Mouse (Mus musculus): ENCODE measurements around the gene Prss28. TPM values are rescaled to one million over a fixed set of nuclear protein-coding genes. Genes with fewer than 3 reads are reported as not detected.

Prss28 gene
- polyA plus RNA-seq (2015; fragmentation: Nextera tagmentation; extraction: Ambion mirVana) = not detected in 2 replicates

DNA sequence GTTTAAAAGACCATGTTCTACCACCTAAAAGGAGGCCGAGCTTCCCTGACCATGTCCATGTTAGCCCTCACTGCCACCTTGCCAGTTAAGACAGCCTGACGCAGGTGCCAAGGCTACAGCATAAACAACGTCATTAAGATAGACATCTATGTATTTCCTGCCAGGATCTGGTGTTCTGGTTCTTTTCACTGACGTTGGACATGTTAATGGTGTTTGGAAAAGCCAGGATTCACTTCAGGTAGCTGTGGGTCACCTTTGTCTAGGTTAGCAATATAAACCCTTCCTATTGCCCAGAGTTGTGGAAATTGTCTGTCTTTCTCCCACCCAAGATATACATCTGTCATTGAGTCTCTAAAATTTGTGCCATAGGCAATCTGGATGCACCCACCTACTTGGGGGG lies at the start of gene Prss28:
Gene Prss28, plus strand, starts transcription at position 301 of the 400 bp plus-strand sequence.
- WGBS (ENCODE audit: insufficient replicate concordance) = 49% methylated on average over 4 of the region's 4 CpGs
- no peak for ATAC-seq (ENCODE audit: low read depth)
- Histone ChIP-seq H3K4me1 (replicated peaks) (no peaks in the 10 kb centered on the region), H3K4me2 (no peak within 1 kb of the TSS), H3K9me3 (replicated peaks) (no peaks in the 10 kb centered on the region), H3K27me3 (peaks cover 9% of the 10 kb centered on the region; the same call in 1 of the 2 replicates), H3K9ac (no peak within 1 kb of the TSS), H3K4me3 (replicated peaks) (no peak within 1 kb of the TSS), H3K36me3 (no peaks in the 10 kb centered on the region), H3K27ac (no peak within 1 kb of the TSS)
- no peak for DNase-seq

DNA sequence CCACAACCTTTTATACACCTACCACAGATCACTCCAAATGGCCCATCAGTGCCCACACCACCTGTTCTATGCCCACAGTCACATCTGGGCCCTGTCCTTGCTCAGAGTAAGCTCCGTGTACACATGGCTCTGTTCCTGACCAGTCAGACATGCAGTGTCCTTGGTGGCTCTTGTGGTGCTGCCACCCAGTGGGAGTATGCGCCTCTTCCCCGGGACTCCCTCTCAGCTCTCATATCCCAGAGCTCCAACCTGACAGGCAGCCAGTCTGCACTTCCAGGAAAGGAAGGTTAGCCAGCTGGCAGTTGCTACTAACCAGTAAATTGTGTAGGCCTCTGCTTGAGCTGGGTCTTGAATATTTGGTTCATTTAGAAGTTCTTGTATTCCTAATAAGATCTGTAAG lies 44.0 kb upstream of the Prss28 start:
- DNase-seq (no peak), ATAC-seq (ENCODE audit: low read depth) (no peak)
- Histone ChIP-seq H3K4me2 (no peak overlapping the region), H3K9me3 (replicated peaks) (no peaks in the 10 kb centered on the region), H3K9ac (no peak overlapping the region), H3K27ac (no peak overlapping the region), H3K36me3 (peaks cover 84% of the 10 kb centered on the region), H3K4me3 (replicated peaks) (no peak overlapping the region), H3K27me3 (no peaks in the 10 kb centered on the region), H3K4me1 (replicated peaks) (peaks cover 3% of the 10 kb centered on the region; the same call in 1 of the 2 replicates)
- 69% methylated on average over 3 of the region's 3 CpGs for WGBS (ENCODE audit: insufficient replicate concordance)

DNA sequence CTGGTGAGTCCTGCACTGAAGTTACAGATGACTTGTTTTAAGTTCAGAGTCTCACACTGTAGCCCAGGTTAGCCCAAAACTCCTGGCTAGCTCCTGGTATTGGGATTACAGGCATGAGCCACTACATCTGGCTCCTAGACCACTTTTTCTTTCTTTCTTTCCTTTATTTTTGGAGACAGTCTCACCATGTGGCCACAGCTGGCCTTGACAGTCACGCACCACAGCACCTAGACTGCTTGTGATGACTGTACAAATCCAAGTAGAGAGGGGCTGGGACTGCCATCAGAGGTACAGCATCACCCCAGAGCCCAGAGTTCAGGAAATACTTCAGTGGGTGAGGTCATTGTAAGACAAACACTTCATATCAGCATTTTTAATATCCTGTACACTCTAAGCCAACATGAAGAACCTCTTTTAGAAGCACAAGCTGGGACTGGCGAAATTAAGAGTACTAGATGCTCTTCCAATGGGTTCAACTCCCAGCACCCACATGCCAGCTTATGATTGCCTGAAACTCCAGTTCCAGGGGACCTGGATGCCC lies 37.6 kb upstream of the Prss28 start:
- Histone ChIP-seq H3K9ac (peak overlapping the region; percentile 99; the same call in 1 of the 2 replicates), H3K9me3 (replicated peaks) (no peaks in the 10 kb centered on the region), H3K4me3 (replicated peaks) (peak overlapping the region; percentile 100), H3K27ac (no peak overlapping the region), H3K36me3 (peaks cover 61% of the 10 kb centered on the region), H3K4me1 (replicated peaks) (peaks cover 47% of the 10 kb centered on the region), H3K4me2 (peak overlapping the region; percentile 95), H3K27me3 (no peaks in the 10 kb centered on the region)
- no peak for ATAC-seq (ENCODE audit: low read depth)
- 82% methylated on average over 2 of the region's 2 CpGs for WGBS (ENCODE audit: insufficient replicate concordance)
- DNase-seq = no peak

DNA sequence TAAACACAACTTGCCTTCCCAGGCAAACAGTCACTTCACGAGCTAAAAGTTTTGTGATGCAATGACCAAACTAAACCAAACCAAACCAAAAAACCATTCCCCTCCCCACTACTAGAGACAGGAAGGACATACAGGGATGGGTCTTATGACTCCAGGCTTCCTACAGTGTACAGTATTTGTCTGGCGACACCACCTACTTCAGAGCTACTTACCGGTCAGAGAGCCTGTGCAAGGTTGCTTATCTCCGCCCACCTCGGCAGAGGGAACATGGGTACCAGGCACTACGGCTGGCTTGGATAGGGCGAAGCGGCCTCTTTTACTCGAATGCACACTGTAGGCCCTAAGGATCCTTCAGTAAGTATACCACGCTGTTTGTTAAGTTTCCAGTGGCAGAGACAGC lies 36.1 kb upstream of the Prss28 start:
- H3K4me1 ChIP-seq (replicated peaks) = peaks cover 47% of the 10 kb centered on the region
- ATAC-seq (ENCODE audit: low read depth) (peak; percentile 53), DNase-seq (peak; percentile 56)
- H3K9me3 ChIP-seq (replicated peaks) = no peaks in the 10 kb centered on the region
- H3K36me3 ChIP-seq = peaks cover 46% of the 10 kb centered on the region
- peak overlapping the region; percentile 94 for H3K27ac ChIP-seq
- H3K9ac ChIP-seq = peak overlapping the region; percentile 99
- H3K27me3 ChIP-seq = no peaks in the 10 kb centered on the region
- 2% methylated on average over 10 of the region's 10 CpGs for WGBS (ENCODE audit: insufficient replicate concordance)
- H3K4me3 ChIP-seq (replicated peaks) = peak overlapping the region; percentile 100
- peak overlapping the region; percentile 95 for H3K4me2 ChIP-seq

DNA sequence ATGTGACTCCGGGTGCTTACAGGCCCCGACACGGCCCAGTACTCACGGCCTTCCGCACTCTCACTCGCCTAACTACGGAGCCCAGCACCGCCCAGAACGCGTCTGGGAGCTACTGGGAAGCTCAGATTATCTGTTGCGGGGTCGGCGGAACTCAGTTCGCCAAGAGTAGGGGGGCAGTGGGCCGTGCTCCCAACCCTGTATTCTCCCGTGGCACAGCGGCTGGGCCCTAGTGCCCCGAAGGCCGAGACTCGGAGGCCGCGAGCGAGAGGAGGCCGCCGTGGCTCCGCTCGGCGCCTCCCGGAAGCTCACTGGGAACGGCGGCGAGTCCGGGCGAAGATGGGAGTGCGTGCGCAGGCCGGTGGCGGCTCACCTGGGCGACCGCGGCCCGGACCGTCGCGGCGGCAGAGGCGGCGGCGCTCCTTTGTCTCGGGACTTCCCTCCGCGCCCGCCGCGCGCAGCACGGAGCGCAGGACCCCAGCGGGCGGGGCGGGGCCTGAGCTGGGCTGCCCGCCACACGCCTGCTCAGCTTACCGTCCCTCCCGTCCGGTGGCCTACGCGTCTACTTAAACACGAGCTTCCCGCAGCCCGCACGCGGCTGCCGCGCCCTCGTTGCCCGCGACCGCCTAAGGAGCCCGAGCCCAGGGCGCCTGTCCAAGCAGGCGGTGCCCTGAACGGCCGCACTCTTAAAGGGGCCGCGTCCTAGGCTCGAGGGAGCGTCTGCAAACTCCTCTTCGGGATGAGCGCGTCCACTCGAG lies 35.3 kb upstream of the Prss28 start:
- Histone ChIP-seq H3K27ac (peak overlapping the region; percentile 94), H3K9me3 (replicated peaks) (no peaks in the 10 kb centered on the region), H3K27me3 (no peaks in the 10 kb centered on the region), H3K4me1 (replicated peaks) (peaks cover 47% of the 10 kb centered on the region), H3K4me2 (peak overlapping the region; percentile 95), H3K4me3 (replicated peaks) (peak overlapping the region; percentile 100), H3K36me3 (peaks cover 38% of the 10 kb centered on the region), H3K9ac (peak overlapping the region; percentile 99)
- DNase-seq = peak; percentile 84
- under 1% methylated on average over 85 of the region's 92 CpGs for WGBS (ENCODE audit: insufficient replicate concordance)
- ATAC-seq (ENCODE audit: low read depth) = peak; percentile 83

DNA sequence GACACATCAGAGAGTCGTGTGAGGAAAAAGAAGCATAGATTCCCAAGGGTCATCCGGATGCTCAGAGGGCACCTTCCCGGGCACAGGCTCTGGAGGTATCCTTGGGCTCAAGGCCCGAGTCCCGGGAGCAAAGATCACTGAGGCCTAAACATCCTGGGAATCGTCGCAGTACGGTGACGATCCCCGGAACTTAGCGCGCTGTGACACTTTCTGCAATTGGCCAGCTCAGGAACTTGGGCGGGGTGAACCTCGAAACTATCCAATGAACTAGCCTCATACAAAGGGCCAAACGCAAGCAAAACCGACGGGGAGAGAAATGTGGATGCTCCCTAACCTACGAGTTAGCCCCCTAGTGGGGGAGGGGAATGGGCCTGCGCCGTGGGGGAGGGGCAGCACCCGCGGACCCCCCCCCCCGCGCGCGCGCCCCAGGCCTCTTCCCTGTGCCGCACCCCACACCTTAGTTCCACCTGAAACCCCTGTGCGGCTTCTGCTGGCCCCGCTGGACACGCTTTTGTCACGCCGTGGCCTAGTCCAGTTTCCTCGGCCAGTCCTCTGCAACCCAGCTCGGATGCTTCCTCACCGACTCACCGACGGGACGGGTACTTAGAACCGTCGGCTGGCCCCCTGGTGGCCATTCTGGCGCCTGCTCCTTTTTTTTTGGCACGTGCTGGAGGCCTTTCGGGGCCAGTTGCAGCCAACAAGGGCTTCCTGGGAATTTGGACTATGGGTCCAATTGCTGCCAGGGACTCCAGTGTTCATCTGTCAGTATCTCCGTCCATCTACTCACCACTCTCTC lies 34.5 kb upstream of the Prss28 start:
- Histone ChIP-seq H3K4me2 (peak overlapping the region; percentile 95), H3K4me3 (replicated peaks) (peak overlapping the region; percentile 100), H3K27ac (peak overlapping the region; percentile 94), H3K9me3 (replicated peaks) (no peaks in the 10 kb centered on the region), H3K27me3 (peaks cover 5% of the 10 kb centered on the region; the same call in 1 of the 2 replicates), H3K9ac (peak overlapping the region; percentile 99), H3K4me1 (replicated peaks) (peaks cover 47% of the 10 kb centered on the region), H3K36me3 (peaks cover 30% of the 10 kb centered on the region)
- peak; percentile 92 for DNase-seq
- peak; percentile 80 for ATAC-seq (ENCODE audit: low read depth)
- under 1% methylated on average over 45 of the region's 45 CpGs for WGBS (ENCODE audit: insufficient replicate concordance)

DNA sequence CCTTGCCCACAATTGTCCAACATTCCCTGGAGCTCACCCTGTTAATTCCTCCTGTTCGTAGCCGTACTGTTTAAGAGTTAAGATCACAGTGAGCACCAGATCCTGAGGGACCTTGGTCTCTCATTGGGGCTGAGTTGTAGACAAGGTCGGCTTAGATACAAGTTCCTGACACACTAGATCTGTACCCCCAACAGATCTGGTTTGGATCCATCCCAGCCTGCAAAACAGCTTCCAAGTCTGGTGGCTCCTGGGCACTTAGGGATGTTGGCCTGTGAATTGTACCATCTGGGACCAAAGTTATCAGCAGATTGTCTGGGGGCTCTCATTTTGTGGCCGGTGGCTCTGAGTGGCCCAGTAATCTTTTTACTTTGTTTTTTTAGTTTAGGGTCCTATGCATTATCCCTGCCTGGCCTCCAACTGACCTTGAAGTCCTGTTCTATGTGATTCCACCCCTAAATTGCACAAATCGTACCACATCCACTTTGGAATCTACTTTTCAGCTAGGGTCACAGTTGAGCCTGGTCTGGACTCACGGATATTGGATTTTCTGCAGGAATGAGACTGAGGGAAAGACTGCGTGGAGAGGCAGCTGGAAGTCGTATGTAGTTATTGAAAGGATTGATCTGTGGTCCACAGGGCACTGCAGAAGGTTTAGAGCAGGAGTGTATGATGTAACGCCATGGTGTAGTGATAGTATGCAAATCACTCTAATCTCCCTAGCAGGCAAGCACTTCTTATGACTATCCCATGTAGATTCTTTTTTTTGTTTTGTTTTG lies 33.7 kb upstream of the Prss28 start, which contains the start of gene Ube2i:
Gene Ube2i, minus strand, starts transcription at position 52 of the 776 bp plus-strand sequence.
- no peak for ATAC-seq (ENCODE audit: low read depth)
- Histone ChIP-seq H3K4me1 (replicated peaks) (peaks cover 41% of the 10 kb centered on the region), H3K4me3 (replicated peaks) (peak within 1 kb of the TSS; percentile 100), H3K27ac (peak within 1 kb of the TSS; percentile 94), H3K36me3 (peaks cover 22% of the 10 kb centered on the region), H3K4me2 (peak within 1 kb of the TSS; percentile 95), H3K9ac (peak within 1 kb of the TSS; percentile 99), H3K9me3 (replicated peaks) (no peaks in the 10 kb centered on the region), H3K27me3 (peaks cover 10% of the 10 kb centered on the region; the same call in 1 of the 2 replicates)
- DNase-seq = no peak
- WGBS (ENCODE audit: insufficient replicate concordance) = 64% methylated on average over 9 of the region's 9 CpGs

DNA sequence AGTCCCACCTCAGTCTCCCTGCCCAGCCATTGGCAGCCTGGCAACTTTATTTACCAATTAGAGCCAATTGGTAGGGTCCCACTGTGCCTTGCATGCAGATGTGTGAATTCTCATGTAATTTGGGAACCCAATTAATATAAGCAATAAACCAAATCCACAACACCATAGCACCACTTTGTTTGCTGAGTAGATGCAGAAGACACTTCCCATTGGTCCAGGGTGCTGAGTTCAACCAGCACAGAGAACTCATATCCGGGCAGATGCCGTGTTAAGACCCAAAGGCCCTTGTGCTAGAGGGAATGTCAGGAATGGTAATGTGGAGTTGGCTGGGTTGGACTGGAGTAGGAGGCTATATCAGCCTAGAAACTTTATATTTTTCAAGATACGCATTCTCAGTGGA lies 32.6 kb upstream of the Prss28 start:
- no peaks in the 10 kb centered on the region for H3K9me3 ChIP-seq (replicated peaks)
- ATAC-seq (ENCODE audit: low read depth) = no peak
- WGBS (ENCODE audit: insufficient replicate concordance) = 89% methylated on average over 3 of the region's 3 CpGs
- DNase-seq = no peak
- H3K4me3 ChIP-seq (replicated peaks) = no peak overlapping the region
- H3K27ac ChIP-seq = no peak overlapping the region
- H3K4me2 ChIP-seq = no peak overlapping the region
- no peak overlapping the region for H3K9ac ChIP-seq
- peaks cover 10% of the 10 kb centered on the region; the same call in 1 of the 2 replicates for H3K27me3 ChIP-seq
- peaks cover 30% of the 10 kb centered on the region for H3K4me1 ChIP-seq (replicated peaks)
- H3K36me3 ChIP-seq = peaks cover 11% of the 10 kb centered on the region

DNA sequence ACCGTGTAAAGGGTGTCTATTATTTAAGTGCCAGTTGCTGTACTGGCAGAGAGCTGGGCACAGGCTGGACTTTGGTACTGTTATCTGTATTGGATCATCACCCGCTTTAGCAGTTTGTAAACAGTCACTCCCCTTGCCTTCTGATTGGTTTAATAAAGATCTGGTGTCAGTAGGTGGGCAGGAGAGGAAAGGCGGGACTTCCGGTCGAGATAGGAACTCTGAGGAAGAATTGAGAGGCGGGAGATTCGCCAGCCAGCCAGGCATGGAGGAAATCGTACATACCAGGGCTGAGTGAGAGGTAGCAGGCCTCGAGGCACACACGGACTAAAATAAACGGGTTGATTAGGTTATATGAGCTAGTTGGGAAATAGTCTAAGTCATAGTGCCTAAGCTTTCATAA lies 26.3 kb upstream of the Prss28 start:
- H3K4me3 ChIP-seq (replicated peaks) = peak overlapping the region; percentile 13; the same call in 1 of the 2 replicates
- peaks cover 11% of the 10 kb centered on the region for H3K4me1 ChIP-seq (replicated peaks)
- 18% methylated on average over 11 of the region's 11 CpGs for WGBS (ENCODE audit: insufficient replicate concordance)
- H3K27ac ChIP-seq = 0 out of 2 replicates have a peak overlapping the region, but pooled peaks have one; percentile 16
- DNase-seq = peak; percentile 63
- no peaks in the 10 kb centered on the region for H3K36me3 ChIP-seq
- H3K9me3 ChIP-seq (replicated peaks) = no peaks in the 10 kb centered on the region
- peaks cover 10% of the 10 kb centered on the region; the same call in 1 of the 2 replicates for H3K27me3 ChIP-seq
- ATAC-seq (ENCODE audit: low read depth) = peak; percentile 84
- H3K9ac ChIP-seq = peak overlapping the region; percentile 30; the same call in 1 of the 2 replicates
- H3K4me2 ChIP-seq = peak overlapping the region; percentile 47

DNA sequence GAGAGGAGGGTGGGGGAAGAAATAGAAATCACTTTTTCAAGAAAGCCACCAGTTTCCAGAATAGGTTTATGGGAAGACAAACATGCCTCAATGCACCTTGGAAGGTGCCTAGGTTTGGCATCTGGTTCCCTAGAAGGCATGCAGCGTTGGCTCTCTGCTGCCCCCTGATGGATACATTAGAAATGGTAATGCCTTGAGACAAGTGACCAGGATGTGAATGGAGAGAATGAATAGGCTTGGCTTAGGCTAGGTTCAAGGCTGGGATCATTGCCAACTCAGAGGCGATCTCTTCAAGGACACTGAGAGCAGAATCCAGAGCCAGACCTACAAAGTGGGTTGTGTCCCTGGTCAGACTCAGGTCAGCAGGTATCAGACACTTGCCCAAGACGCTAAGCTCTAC lies 23.4 kb upstream of the Prss28 start:
- Histone ChIP-seq H3K36me3 (no peaks in the 10 kb centered on the region), H3K27ac (no peak overlapping the region), H3K27me3 (no peaks in the 10 kb centered on the region), H3K4me1 (replicated peaks) (peaks cover 11% of the 10 kb centered on the region), H3K9ac (no peak overlapping the region), H3K4me2 (no peak overlapping the region), H3K4me3 (replicated peaks) (no peak overlapping the region), H3K9me3 (replicated peaks) (no peaks in the 10 kb centered on the region)
- WGBS (ENCODE audit: insufficient replicate concordance) = 29% methylated on average over 3 of the region's 3 CpGs
- ATAC-seq (ENCODE audit: low read depth) (peak; percentile 54; the same call in 1 of the 2 replicates), DNase-seq (peak; percentile 63)

All from liver, embryonic 13.5 days (tissue).